Mouse (Mus musculus) gastrocnemius, adult 2 months (tissue): ENCODE measurements around the gene Krt10. TPM values are rescaled to one million over a fixed set of nuclear protein-coding genes. Genes with fewer than 3 reads are reported as not detected.
A peak's percentile ranks its signal among the peaks of the same experiment; 100 is the strongest.

Experiments
- DNase-seq: peaks from one replicate; pipeline ENCODE4 v3.0.0; 2022
- H3K27ac ChIP-seq: fragments of 200-600 bp; 2 replicates; pipeline ENCODE4 v1.8.1; 2022; ENCODE audit warnings: mild to moderate bottlenecking
- H3K4me3 ChIP-seq: fragments of 200-600 bp; 2 replicates; pipeline ENCODE4 v1.8.1; 2022; ENCODE audit warnings: mild to moderate bottlenecking, moderate library complexity
- CTCF ChIP-seq: fragments of 200-600 bp; IDR thresholded peaks from 2 replicates; pipeline ENCODE4 v1.8.1; 2022; ENCODE audit warnings: antibody characterized with exemption, mild to moderate bottlenecking, moderate library complexity
- intact Hi-C: fragments of 180-260 bp; cut with DNase I; formaldehyde crosslinking; loops from one replicate; pipeline ENCODE4 v1.15.1; 2025
- total RNA-seq, 2 experiments: library from RNA; stranded (reverse); gene quantifications; 2 replicates each; pipeline ENCODE4 v1.2.3; 2021

The Krt10 gene
- total RNA-seq, 2 experiments from 2014 or later: 3.7 TPM

- Histone ChIP-seq H3K27ac (no peak overlapping the region), H3K4me3 (no peak overlapping the region)
- DNase-seq: no peak
- intact Hi-C loops: no loop called here
- TF ChIP-seq CTCF: no peak
These were observed 8.9 kb upstream of the Krt10 start for GRCm38 (mm10) chr11:99398084-99398483.

GRCm38 (mm10) chr11:99396661-99397060 lies 7.5 kb upstream of the Krt10 start:
- intact Hi-C loops: no loop called here
- H3K4me3 ChIP-seq: no peak overlapping the region
- H3K27ac ChIP-seq: no peak overlapping the region
- no peak for DNase-seq
- no peak for TF ChIP-seq CTCF

- no peak for DNase-seq
- no peak overlapping the region for H3K4me3 ChIP-seq
- no peak overlapping the region for H3K27ac ChIP-seq
- no peak for TF ChIP-seq CTCF
- intact Hi-C loops: no loop called here
These were observed 6.9 kb upstream of the Krt10 start for GRCm38 (mm10) chr11:99396034-99396433.

- intact Hi-C loops: no loop called here
- Histone ChIP-seq H3K27ac (no peak overlapping the region), H3K4me3 (no peak overlapping the region)
- DNase-seq: no peak
- no peak for TF ChIP-seq CTCF
These were observed 3.3 kb upstream of the Krt10 start for GRCm38 (mm10) chr11:99392492-99392891.

GRCm38 (mm10) chr11:99391375-99391774 lies 2.2 kb upstream of the Krt10 start:
- intact Hi-C loops: no loop called here
- DNase-seq: no peak
- no peak for TF ChIP-seq CTCF
- no peak overlapping the region for H3K27ac ChIP-seq
- H3K4me3 ChIP-seq: no peak overlapping the region; the same call in 1 of the 2 replicates

GRCm38 (mm10) chr11:99390866-99391265 lies 1.7 kb upstream of the Krt10 start:
- no peak for DNase-seq
- no peak overlapping the region for H3K27ac ChIP-seq
- H3K4me3 ChIP-seq: no peak overlapping the region; the same call in 1 of the 2 replicates
- intact Hi-C loops: no loop called here
- TF ChIP-seq CTCF: no peak

- DNase-seq: no peak
- H3K27ac ChIP-seq: no peak overlapping the region
- no peak overlapping the region for H3K4me3 ChIP-seq
- intact Hi-C loops: no loop called here
- no peak for TF ChIP-seq CTCF
These were observed 503 bp downstream of the Krt10 start for GRCm38 (mm10) chr11:99388661-99389060.

GRCm38 (mm10) chr11:99385813-99386721 lies 3.1 kb downstream of the Krt10 start:
- DNase-seq: peak; percentile 97
- no peak for TF ChIP-seq CTCF
- Histone ChIP-seq H3K4me3 (peak overlapping the region; percentile 90), H3K27ac (peak overlapping the region; percentile 93)
- intact Hi-C loops: no loop called here

GRCm38 (mm10) chr11:99379568-99379967 lies 9.6 kb downstream of the Krt10 start:
- H3K27ac ChIP-seq: no peak overlapping the region
- intact Hi-C loops: loop anchor here (2.0 kb wide), 1 partner anchor 83 kb away; no protein-coding TSS in a partner anchor
- peak; percentile 75 for DNase-seq
- H3K4me3 ChIP-seq: no peak overlapping the region
- TF ChIP-seq CTCF: no peak; the same call in 1 of the 2 replicates

GRCm38 (mm10) chr11:99374803-99375202 lies 14.4 kb downstream of the Krt10 start, which contains the start of gene Krt28:
Gene Krt28 (minus strand): TSS chr11:99374903.
- no peak within 1 kb of the TSS for H3K27ac ChIP-seq
- TF ChIP-seq CTCF: no peak
- no peak for DNase-seq
- intact Hi-C loops: no loop called here
- no peak within 1 kb of the TSS for H3K4me3 ChIP-seq

- H3K4me3 ChIP-seq: no peak overlapping the region
- H3K27ac ChIP-seq: no peak overlapping the region
- TF ChIP-seq CTCF: no peak
- intact Hi-C loops: no loop called here
- no peak for DNase-seq
These were observed 19.2 kb downstream of the Krt10 start for GRCm38 (mm10) chr11:99369853-99370451.

- intact Hi-C loops: no loop called here
- Histone ChIP-seq H3K27ac (no peak overlapping the region), H3K4me3 (no peak overlapping the region)
- TF ChIP-seq CTCF: peak; percentile 56
- no peak for DNase-seq
These were observed 19.9 kb downstream of the Krt10 start for GRCm38 (mm10) chr11:99369229-99369628.

GRCm38 (mm10) chr11:99366791-99367190 lies 22.4 kb downstream of the Krt10 start:
- Histone ChIP-seq H3K27ac (no peak overlapping the region), H3K4me3 (no peak overlapping the region)
- peak; percentile 24 for DNase-seq
- TF ChIP-seq CTCF: peak; percentile 23; the same call in 1 of the 2 replicates
- intact Hi-C loops: no loop called here
